Mouse (Mus musculus): ENCODE measurements around the gene Pars2. TPM values are rescaled to one million over a fixed set of nuclear protein-coding genes. Genes with fewer than 3 reads are reported as not detected.
A peak's percentile ranks its signal among the peaks of the same experiment; 100 is the strongest.

The Pars2 gene
- polyA plus RNA-seq (2015; fragmentation: Nextera tagmentation; extraction: Ambion mirVana), result 3.9 and 4.3 TPM in 2 replicates

DNA sequence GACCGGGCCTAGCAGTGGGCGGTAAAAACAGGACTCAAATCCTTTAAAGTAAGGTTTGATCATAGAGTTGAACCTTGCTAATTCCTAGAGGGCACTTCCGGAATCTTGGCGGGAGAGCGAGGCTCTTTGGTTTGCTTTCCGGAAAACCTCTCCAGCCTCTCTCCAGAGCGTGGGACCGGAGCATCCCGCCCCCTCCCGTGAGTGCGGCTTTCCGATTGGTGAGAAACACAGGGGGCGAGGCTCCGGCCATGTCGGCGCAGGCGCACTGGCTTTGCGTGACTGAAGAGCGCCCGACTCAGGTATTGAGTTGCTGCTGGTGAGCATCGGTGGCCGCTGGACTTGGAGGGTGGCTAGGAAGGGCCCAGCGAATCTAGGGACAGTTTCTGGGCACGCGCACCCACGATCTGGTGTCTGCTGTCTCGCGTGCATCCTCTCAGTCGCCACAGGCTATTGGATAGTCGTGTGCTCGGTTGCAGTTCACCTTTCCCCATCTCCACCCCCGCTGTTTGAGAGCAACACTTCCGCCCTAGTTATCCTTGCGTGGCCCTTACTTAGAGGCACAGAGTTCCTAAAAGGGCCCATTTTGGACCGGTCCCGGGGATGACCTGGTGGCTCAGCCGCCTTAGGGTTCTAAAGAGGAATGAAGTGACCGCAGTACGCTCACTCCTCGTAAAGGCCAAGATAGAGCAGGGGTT is at the start of gene Pars2:
Gene Pars2, plus strand, starts transcription at position 237 of the 695 bp plus-strand sequence.
- DNase-seq (peak; percentile 97), ATAC-seq (peak; percentile 99)
- 3% methylated on average over 40 of the region's 40 CpGs for WGBS (ENCODE audit: insufficient replicate concordance)
- peak within 1 kb of the TSS; percentile 72 for H3K27ac ChIP-seq (ENCODE audit: low read depth)
- H3K9me3 ChIP-seq (ENCODE audit: low read length), result no peaks in the 10 kb centered on the region
- no peak for TF ChIP-seq CTCF (IDR thresholded peaks at IDR 0.05; ENCODE audit: low read depth)
- TF ChIP-seq EP300 (IDR thresholded peaks at IDR 0.05; ENCODE audit: low read depth), result peak; percentile 76
- H3K4me2 ChIP-seq (ENCODE audit: low read depth, low read length), result peak within 1 kb of the TSS; percentile 96
- peaks cover 10% of the 10 kb centered on the region for H3K4me1 ChIP-seq (ENCODE audit: insufficient read depth)
- peak within 1 kb of the TSS; percentile 76 for H3K9ac ChIP-seq (replicated peaks)
- H3K4me3 ChIP-seq (ENCODE audit: low read depth, low read length), result peak within 1 kb of the TSS; percentile 67
- no peaks in the 10 kb centered on the region for H3K27me3 ChIP-seq (ENCODE audit: insufficient read depth, low read length)
- H3K36me3 ChIP-seq (replicated peaks; ENCODE audit: insufficient read depth, low read length), result 0 out of 2 replicates have a peak, but pooled peaks cover 5% of the 10 kb centered on the region

DNA sequence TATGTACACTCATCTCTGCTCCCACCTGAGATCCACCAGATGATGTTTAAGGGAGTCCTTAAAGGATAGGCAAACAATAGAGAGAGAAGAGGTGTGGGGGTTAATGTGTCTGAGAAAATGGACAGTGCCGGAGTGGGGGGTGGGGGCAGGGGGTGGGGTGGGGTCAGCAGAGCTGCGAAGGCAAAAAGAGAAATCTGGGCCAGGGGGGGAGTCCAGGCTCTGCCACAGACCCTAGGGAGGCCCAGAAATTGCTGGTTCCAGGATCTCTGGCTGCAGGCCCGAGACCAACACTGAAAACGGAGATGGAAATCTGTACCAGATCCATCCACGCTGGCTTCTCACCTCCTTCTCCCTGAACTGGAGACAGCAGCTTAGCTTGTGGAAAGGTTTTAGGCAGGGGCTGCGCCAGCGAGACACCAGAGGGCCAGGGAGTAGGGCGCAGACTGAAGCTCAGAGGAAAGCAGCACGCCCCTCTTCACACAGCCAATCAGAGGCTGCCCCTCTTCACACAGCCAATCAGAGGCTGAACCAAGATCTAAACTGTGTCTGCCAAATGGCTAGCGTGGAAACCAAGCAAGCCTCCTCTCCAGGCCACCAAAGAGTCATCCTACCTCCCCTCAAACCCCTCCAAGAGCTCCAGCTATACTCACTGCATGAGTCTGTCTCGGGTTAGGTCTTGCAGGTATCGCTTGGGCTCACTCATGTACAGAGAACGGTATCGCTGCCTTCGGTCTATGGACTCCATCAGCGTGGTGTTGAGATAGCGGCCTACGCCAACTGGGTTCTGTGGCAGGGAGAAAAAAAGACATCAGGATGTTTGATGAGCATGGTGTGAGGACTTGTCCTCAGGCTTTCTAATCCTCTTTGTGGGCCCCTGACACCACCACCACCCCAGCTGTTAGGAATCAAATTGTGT is 44.0 kb upstream of the Pars2 start:
- no peak overlapping the region for H3K4me3 ChIP-seq (ENCODE audit: low read depth, low read length)
- no peaks in the 10 kb centered on the region; the same call in 1 of the 2 replicates for H3K4me1 ChIP-seq (ENCODE audit: insufficient read depth)
- H3K9ac ChIP-seq (replicated peaks), result no peak overlapping the region
- no peak overlapping the region; the same call in 1 of the 2 replicates for H3K4me2 ChIP-seq (ENCODE audit: low read depth, low read length)
- no peak for TF ChIP-seq CTCF (IDR thresholded peaks at IDR 0.05; ENCODE audit: low read depth)
- no peak for TF ChIP-seq EP300 (IDR thresholded peaks at IDR 0.05; ENCODE audit: low read depth)
- no peak overlapping the region for H3K27ac ChIP-seq (ENCODE audit: low read depth)
- DNase-seq (no peak), ATAC-seq (peak; percentile 82)
- no peaks in the 10 kb centered on the region for H3K9me3 ChIP-seq (ENCODE audit: low read length)
- 47% methylated on average over 18 of the region's 18 CpGs for WGBS (ENCODE audit: insufficient replicate concordance)
- no peaks in the 10 kb centered on the region for H3K27me3 ChIP-seq (ENCODE audit: insufficient read depth, low read length)
- H3K36me3 ChIP-seq (replicated peaks; ENCODE audit: insufficient read depth, low read length), result no peaks in the 10 kb centered on the region

DNA sequence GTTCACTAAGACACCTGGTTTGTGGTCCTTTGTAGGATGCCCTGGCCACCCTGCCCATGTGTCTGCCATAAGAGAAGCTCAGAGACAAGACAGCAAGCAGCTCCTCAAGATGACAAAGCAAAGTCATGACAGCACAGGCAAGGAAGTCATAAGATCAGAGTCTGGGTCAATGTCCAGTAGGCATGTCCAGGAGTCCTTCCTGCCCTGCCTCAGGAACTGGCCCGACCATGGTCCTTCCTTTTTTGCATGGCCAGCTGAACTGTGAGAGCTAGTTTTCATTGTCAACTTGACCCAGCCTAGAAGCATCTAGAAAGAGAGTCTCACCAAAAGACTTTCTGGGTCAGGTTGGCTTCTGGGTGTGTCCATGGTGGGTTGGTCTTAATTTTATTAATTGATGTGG is 43.0 kb upstream of the Pars2 start:
- no peaks in the 10 kb centered on the region for H3K9me3 ChIP-seq (ENCODE audit: low read length)

DNA sequence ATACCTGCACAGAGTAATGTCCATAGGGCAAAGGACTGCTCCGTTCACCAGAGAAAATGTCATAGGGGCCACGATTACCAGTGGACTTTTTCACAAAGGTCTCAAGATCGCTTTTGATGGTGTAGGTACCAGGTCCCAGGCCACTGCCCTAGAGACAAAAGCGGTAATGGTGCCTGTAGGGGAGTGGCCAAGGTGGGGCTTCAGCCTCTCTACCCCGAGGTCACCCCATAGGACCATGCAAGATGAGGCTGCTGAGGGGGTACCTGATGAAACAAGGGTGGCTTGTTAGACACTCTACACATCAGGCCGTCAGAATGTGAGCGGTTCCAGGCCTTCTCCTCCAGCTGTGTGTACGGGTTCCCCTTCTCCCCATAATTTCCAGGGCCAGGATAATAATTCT is 37.8 kb upstream of the Pars2 start:
- WGBS (ENCODE audit: insufficient replicate concordance), result 70% methylated on average over 8 of the region's 8 CpGs
- ATAC-seq (peak; percentile 4; the same call in 1 of the 2 replicates), DNase-seq (no peak)
- H3K9ac ChIP-seq (replicated peaks), result no peak overlapping the region
- H3K4me1 ChIP-seq (ENCODE audit: insufficient read depth), result peaks cover 17% of the 10 kb centered on the region
- no peaks in the 10 kb centered on the region for H3K9me3 ChIP-seq (ENCODE audit: low read length)
- H3K36me3 ChIP-seq (replicated peaks; ENCODE audit: insufficient read depth, low read length), result no peaks in the 10 kb centered on the region
- peaks cover 15% of the 10 kb centered on the region; the same call in 1 of the 2 replicates for H3K27me3 ChIP-seq (ENCODE audit: insufficient read depth, low read length)
- no peak overlapping the region for H3K4me3 ChIP-seq (ENCODE audit: low read depth, low read length)
- H3K27ac ChIP-seq (ENCODE audit: low read depth), result peak overlapping the region; percentile 52; the same call in 1 of the 2 replicates
- TF ChIP-seq EP300 (IDR thresholded peaks at IDR 0.05; ENCODE audit: low read depth) (no peak), CTCF (IDR thresholded peaks at IDR 0.05; ENCODE audit: low read depth) (no peak)
- H3K4me2 ChIP-seq (ENCODE audit: low read depth, low read length), result no peak overlapping the region

More for the DNA sequence above, 43.0 kb upstream of the Pars2 start:
- H3K4me1 ChIP-seq (ENCODE audit: insufficient read depth), result peaks cover 1% of the 10 kb centered on the region
- ATAC-seq, result no peak
- no peak for TF ChIP-seq CTCF (IDR thresholded peaks at IDR 0.05; ENCODE audit: low read depth)
- TF ChIP-seq EP300 (IDR thresholded peaks at IDR 0.05; ENCODE audit: low read depth), result no peak
- 67% methylated on average over 1 of the region's 1 CpGs for WGBS (ENCODE audit: insufficient replicate concordance)
- no peak overlapping the region for H3K27ac ChIP-seq (ENCODE audit: low read depth)
- DNase-seq, result no peak
- no peak overlapping the region for H3K4me3 ChIP-seq (ENCODE audit: low read depth, low read length)
- H3K27me3 ChIP-seq (ENCODE audit: insufficient read depth, low read length), result no peaks in the 10 kb centered on the region
- no peak overlapping the region for H3K9ac ChIP-seq (replicated peaks)
- no peak overlapping the region for H3K4me2 ChIP-seq (ENCODE audit: low read depth, low read length)
- H3K36me3 ChIP-seq (replicated peaks; ENCODE audit: insufficient read depth, low read length), result no peaks in the 10 kb centered on the region

DNA sequence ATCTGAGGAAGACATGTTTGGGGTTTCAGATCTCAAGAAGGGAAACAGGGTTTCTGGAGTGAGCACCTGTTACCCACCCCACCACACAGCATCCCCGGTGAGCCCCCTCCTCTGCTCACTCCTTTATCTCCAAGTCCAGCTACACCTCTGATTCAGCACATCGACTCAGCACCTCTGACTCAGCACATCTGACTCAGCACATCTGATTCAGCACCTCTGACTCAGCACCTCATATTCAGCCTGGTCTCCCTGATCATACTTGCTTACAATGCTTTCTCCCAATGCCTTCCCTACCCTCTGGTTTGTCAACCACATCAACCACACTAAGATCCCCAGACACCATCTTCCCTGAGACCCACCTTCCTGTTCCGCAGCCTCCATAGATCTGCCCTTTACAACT is 37.3 kb upstream of the Pars2 start:
- H3K27ac ChIP-seq (ENCODE audit: low read depth), result peak overlapping the region; percentile 77
- no peaks in the 10 kb centered on the region for H3K36me3 ChIP-seq (replicated peaks; ENCODE audit: insufficient read depth, low read length)
- peak; percentile 96 for TF ChIP-seq EP300 (IDR thresholded peaks at IDR 0.05; ENCODE audit: low read depth)
- no peak for TF ChIP-seq CTCF (IDR thresholded peaks at IDR 0.05; ENCODE audit: low read depth)
- WGBS (ENCODE audit: insufficient replicate concordance), result 41% methylated on average over 3 of the region's 3 CpGs
- H3K9me3 ChIP-seq (ENCODE audit: low read length), result no peaks in the 10 kb centered on the region
- peak; percentile 67 for DNase-seq
- peak overlapping the region; percentile 53 for H3K4me2 ChIP-seq (ENCODE audit: low read depth, low read length)
- H3K4me1 ChIP-seq (ENCODE audit: insufficient read depth), result peaks cover 17% of the 10 kb centered on the region
- H3K27me3 ChIP-seq (ENCODE audit: insufficient read depth, low read length), result peaks cover 15% of the 10 kb centered on the region; the same call in 1 of the 2 replicates
- ATAC-seq, result peak; percentile 83
- peak overlapping the region; percentile 47; the same call in 1 of the 2 replicates for H3K9ac ChIP-seq (replicated peaks)
- H3K4me3 ChIP-seq (ENCODE audit: low read depth, low read length), result no peak overlapping the region
